Mouse (Mus musculus): ENCODE data around the gene Cd19. TPM values are rescaled to one million over a fixed set of nuclear protein-coding genes. Genes with fewer than 3 reads are reported as not detected.

Cd19 gene
- polyA plus RNA-seq (2014; fragmentation: Nextera tagmentation; extraction: Ambion mirVana) = not detected in 2 replicates

- Histone ChIP-seq H3K9ac (replicated peaks; ENCODE audit: low read depth, low read length) (no peak within 1 kb of the TSS), H3K27ac (ENCODE audit: low read depth, low read length) (no peak within 1 kb of the TSS), H3K4me2 (ENCODE audit: low read depth, low read length) (no peak within 1 kb of the TSS), H3K27me3 (ENCODE audit: control insufficient read depth, insufficient read depth, low read length) (no peaks in the 10 kb centered on the region), H3K9me3 (ENCODE audit: control insufficient read depth, low read length) (no peaks in the 10 kb centered on the region), H3K4me3 (ENCODE audit: low read depth, low read length) (no peak within 1 kb of the TSS), H3K36me3 (ENCODE audit: control insufficient read depth, insufficient read depth, low read length) (no peaks in the 10 kb centered on the region), H3K4me1 (ENCODE audit: control insufficient read depth, insufficient read depth, low read length) (no peaks in the 10 kb centered on the region)
- WGBS = 90% methylated on average over 6 of the region's 6 CpGs
- no peak for ATAC-seq (ENCODE audit: low read depth)
These were observed at the start of gene Cd19 for GRCm38 (mm10) chr7:126414725-126415124. Cd19 (minus strand) TSS chr7:126414889.

GRCm38 (mm10) chr7:126464121-126464520 is 49.4 kb upstream of the Cd19 start:
- Histone ChIP-seq H3K4me2 (ENCODE audit: low read depth, low read length) (no peak overlapping the region), H3K9me3 (ENCODE audit: control insufficient read depth, low read length) (no peaks in the 10 kb centered on the region), H3K36me3 (ENCODE audit: control insufficient read depth, insufficient read depth, low read length) (peaks cover 23% of the 10 kb centered on the region), H3K4me1 (ENCODE audit: control insufficient read depth, insufficient read depth, low read length) (no peaks in the 10 kb centered on the region), H3K27ac (ENCODE audit: low read depth, low read length) (no peak overlapping the region), H3K9ac (replicated peaks; ENCODE audit: low read depth, low read length) (no peak overlapping the region), H3K4me3 (ENCODE audit: low read depth, low read length) (no peak overlapping the region), H3K27me3 (ENCODE audit: control insufficient read depth, insufficient read depth, low read length) (no peaks in the 10 kb centered on the region)
- WGBS = 61% methylated on average over 4 of the region's 4 CpGs
- ATAC-seq (ENCODE audit: low read depth) = no peak

GRCm38 (mm10) chr7:126463547-126463946 is 48.9 kb upstream of the Cd19 start:
- no peaks in the 10 kb centered on the region for H3K4me1 ChIP-seq (ENCODE audit: control insufficient read depth, insufficient read depth, low read length)
- WGBS = 72% methylated on average over 4 of the region's 4 CpGs
- H3K4me3 ChIP-seq (ENCODE audit: low read depth, low read length) = no peak overlapping the region
- no peaks in the 10 kb centered on the region for H3K27me3 ChIP-seq (ENCODE audit: control insufficient read depth, insufficient read depth, low read length)
- H3K4me2 ChIP-seq (ENCODE audit: low read depth, low read length) = no peak overlapping the region
- H3K36me3 ChIP-seq (ENCODE audit: control insufficient read depth, insufficient read depth, low read length) = peaks cover 18% of the 10 kb centered on the region
- no peak for ATAC-seq (ENCODE audit: low read depth)
- no peak overlapping the region for H3K9ac ChIP-seq (replicated peaks; ENCODE audit: low read depth, low read length)
- no peaks in the 10 kb centered on the region for H3K9me3 ChIP-seq (ENCODE audit: control insufficient read depth, low read length)
- H3K27ac ChIP-seq (ENCODE audit: low read depth, low read length) = no peak overlapping the region

- no peak within 1 kb of the TSS for H3K27ac ChIP-seq (ENCODE audit: low read depth, low read length)
- H3K9me3 ChIP-seq (ENCODE audit: control insufficient read depth, low read length) = no peaks in the 10 kb centered on the region
- H3K4me1 ChIP-seq (ENCODE audit: control insufficient read depth, insufficient read depth, low read length) = no peaks in the 10 kb centered on the region
- no peak for ATAC-seq (ENCODE audit: low read depth)
- no peak within 1 kb of the TSS for H3K4me3 ChIP-seq (ENCODE audit: low read depth, low read length)
- no peak within 1 kb of the TSS for H3K4me2 ChIP-seq (ENCODE audit: low read depth, low read length)
- WGBS = 52% methylated on average over 5 of the region's 5 CpGs
- peaks cover 15% of the 10 kb centered on the region for H3K36me3 ChIP-seq (ENCODE audit: control insufficient read depth, insufficient read depth, low read length)
- H3K9ac ChIP-seq (replicated peaks; ENCODE audit: low read depth, low read length) = no peak within 1 kb of the TSS
- no peaks in the 10 kb centered on the region for H3K27me3 ChIP-seq (ENCODE audit: control insufficient read depth, insufficient read depth, low read length)
These were observed 48.3 kb upstream of the Cd19 start, which contains the start of gene Atp2a1 for GRCm38 (mm10) chr7:126463004-126463403. Atp2a1 (minus strand) TSS chr7:126463108.

GRCm38 (mm10) chr7:126461626-126462025 is 46.9 kb upstream of the Cd19 start:
- 0 out of 2 replicates have a peak, but pooled peaks cover 1% of the 10 kb centered on the region for H3K36me3 ChIP-seq (ENCODE audit: control insufficient read depth, insufficient read depth, low read length)
- H3K4me1 ChIP-seq (ENCODE audit: control insufficient read depth, insufficient read depth, low read length) = no peaks in the 10 kb centered on the region
- no peaks in the 10 kb centered on the region for H3K27me3 ChIP-seq (ENCODE audit: control insufficient read depth, insufficient read depth, low read length)
- H3K9ac ChIP-seq (replicated peaks; ENCODE audit: low read depth, low read length) = no peak overlapping the region
- H3K9me3 ChIP-seq (ENCODE audit: control insufficient read depth, low read length) = no peaks in the 10 kb centered on the region
- no peak for ATAC-seq (ENCODE audit: low read depth)
- 80% methylated on average over 3 of the region's 3 CpGs for WGBS
- H3K4me3 ChIP-seq (ENCODE audit: low read depth, low read length) = no peak overlapping the region
- H3K27ac ChIP-seq (ENCODE audit: low read depth, low read length) = no peak overlapping the region
- H3K4me2 ChIP-seq (ENCODE audit: low read depth, low read length) = no peak overlapping the region

- no peak overlapping the region for H3K27ac ChIP-seq (ENCODE audit: low read depth, low read length)
- no peaks in the 10 kb centered on the region for H3K4me1 ChIP-seq (ENCODE audit: control insufficient read depth, insufficient read depth, low read length)
- 59% methylated on average over 9 of the region's 10 CpGs for WGBS
- no peaks in the 10 kb centered on the region for H3K27me3 ChIP-seq (ENCODE audit: control insufficient read depth, insufficient read depth, low read length)
- H3K4me3 ChIP-seq (ENCODE audit: low read depth, low read length) = no peak overlapping the region
- no peaks in the 10 kb centered on the region for H3K36me3 ChIP-seq (ENCODE audit: control insufficient read depth, insufficient read depth, low read length)
- H3K9me3 ChIP-seq (ENCODE audit: control insufficient read depth, low read length) = no peaks in the 10 kb centered on the region
- no peak overlapping the region for H3K4me2 ChIP-seq (ENCODE audit: low read depth, low read length)
- no peak overlapping the region for H3K9ac ChIP-seq (replicated peaks; ENCODE audit: low read depth, low read length)
- no peak for ATAC-seq (ENCODE audit: low read depth)
These were observed 46.1 kb upstream of the Cd19 start for GRCm38 (mm10) chr7:126460623-126461399.

GRCm38 (mm10) chr7:126458844-126459618 is 44.3 kb upstream of the Cd19 start:
- no peaks in the 10 kb centered on the region for H3K36me3 ChIP-seq (ENCODE audit: control insufficient read depth, insufficient read depth, low read length)
- H3K27ac ChIP-seq (ENCODE audit: low read depth, low read length) = no peak overlapping the region
- no peaks in the 10 kb centered on the region for H3K4me1 ChIP-seq (ENCODE audit: control insufficient read depth, insufficient read depth, low read length)
- 79% methylated on average over 11 of the region's 11 CpGs for WGBS
- no peaks in the 10 kb centered on the region for H3K27me3 ChIP-seq (ENCODE audit: control insufficient read depth, insufficient read depth, low read length)
- no peak overlapping the region for H3K4me2 ChIP-seq (ENCODE audit: low read depth, low read length)
- ATAC-seq (ENCODE audit: low read depth) = no peak
- no peak overlapping the region for H3K9ac ChIP-seq (replicated peaks; ENCODE audit: low read depth, low read length)
- H3K9me3 ChIP-seq (ENCODE audit: control insufficient read depth, low read length) = no peaks in the 10 kb centered on the region
- no peak overlapping the region for H3K4me3 ChIP-seq (ENCODE audit: low read depth, low read length)

- no peaks in the 10 kb centered on the region for H3K9me3 ChIP-seq (ENCODE audit: control insufficient read depth, low read length)
- no peak for ATAC-seq (ENCODE audit: low read depth)
- H3K36me3 ChIP-seq (ENCODE audit: control insufficient read depth, insufficient read depth, low read length) = no peaks in the 10 kb centered on the region
- WGBS = 84% methylated on average over 5 of the region's 5 CpGs
- H3K4me2 ChIP-seq (ENCODE audit: low read depth, low read length) = no peak overlapping the region
- no peaks in the 10 kb centered on the region for H3K27me3 ChIP-seq (ENCODE audit: control insufficient read depth, insufficient read depth, low read length)
- H3K4me3 ChIP-seq (ENCODE audit: low read depth, low read length) = no peak overlapping the region
- H3K9ac ChIP-seq (replicated peaks; ENCODE audit: low read depth, low read length) = no peak overlapping the region
- no peak overlapping the region for H3K27ac ChIP-seq (ENCODE audit: low read depth, low read length)
- no peaks in the 10 kb centered on the region for H3K4me1 ChIP-seq (ENCODE audit: control insufficient read depth, insufficient read depth, low read length)
These were observed 43.5 kb upstream of the Cd19 start for GRCm38 (mm10) chr7:126458225-126458624.
